In genomic region chr12:98997046-98997445, GRCm38 (mm10) we compare ENCODE assay signal across 15 mouse cellular contexts.
DNase-seq lines count a peak whose midpoint lies in the region; ATAC-seq and TF ChIP-seq lines count a peak whose summit lies in the region.
"Had no signal": no experiment of that assay in that cellular context is flagged by ENCODE, and none has a peak within 500 bp of the region (broad histone marks: within the 10 kb centered on the region; RNA-seq: fewer than 3 reads in every experiment).

No protein-coding gene starts in this region.

- intact Hi-C loops in left cerebral cortex, adult 2 months (cut with DNase I) = loop anchor here (2.0 to 5.0 kb wide), 2 partner anchors 18 to 90 kb away; no protein-coding TSS in a partner anchor

- H3K9ac ChIP-seq in liver, embryonic 14.5 days (replicated peaks) = no peak overlapping the region
- H3K9ac ChIP-seq in heart, embryonic 12.5 days = no peak overlapping the region

- H3K27me3 ChIP-seq in liver, embryonic 14.5 days (ENCODE audit: control insufficient read depth, insufficient read depth, low read length) = no peaks in the 10 kb centered on the region
- H3K27me3 ChIP-seq in heart, embryonic 12.5 days (replicated peaks) = no peaks in the 10 kb centered on the region

- H3K4me3 ChIP-seq in left cerebral cortex, adult 2 months = no peak overlapping the region
- H3K4me3 ChIP-seq in liver, embryonic 14.5 days (ENCODE audit: insufficient read depth in 1 of 2, low read depth in 2 of 2, low read length in 2 of 2) = no peak overlapping the region
- no peak overlapping the region for H3K4me3 ChIP-seq in heart, embryonic 12.5 days
- H3K4me3 ChIP-seq: erythroblast, embryonic 14.5 days had no signal

- H3K9me3 ChIP-seq in liver, embryonic 14.5 days (ENCODE audit: control insufficient read depth, low read length) = no peaks in the 10 kb centered on the region
- no peaks in the 10 kb centered on the region for H3K9me3 ChIP-seq in heart, embryonic 12.5 days (replicated peaks)

- peak overlapping the region; percentile 89 for H3K27ac ChIP-seq in left cerebral cortex, adult 2 months
- H3K27ac ChIP-seq in liver, embryonic 14.5 days = no peak overlapping the region
- no peak overlapping the region for H3K27ac ChIP-seq in heart, embryonic 12.5 days (ENCODE audit: poor library complexity, severe bottlenecking)

- TF ChIP-seq EP300 in liver, embryonic 14.5 days (IDR thresholded peaks at IDR 0.05; ENCODE audit: low read depth) = peak; percentile 65

- TF ChIP-seq CTCF in left cerebral cortex, adult 2 months (IDR thresholded peaks at IDR 0.05) = no peak
- TF ChIP-seq CTCF in liver, embryonic 14.5 days (IDR thresholded peaks at IDR 0.05; ENCODE audit: low read depth) = no peak

- H3K4me2 ChIP-seq in liver, embryonic 14.5 days (ENCODE audit: low read depth) = no peak overlapping the region
- H3K4me2 ChIP-seq in heart, embryonic 12.5 days = no peak overlapping the region

- ATAC-seq in liver, embryonic 14.5 days (ENCODE audit: insufficient read depth) = peak; percentile 83
- no peak for ATAC-seq in heart, embryonic 12.5 days (ENCODE audit: insufficient number of reproducible peaks, low FRiP score)

- WGBS in liver, embryonic 14.5 days (ENCODE audit: insufficient replicate concordance) = 29% methylated on average over 5 of the region's 5 CpGs
- 71% methylated on average over 5 of the region's 5 CpGs for WGBS in heart, embryonic 12.5 days

- peaks cover 5 to 8% of the 10 kb centered on the region in 2 experiments; a peak in 3 of 4 replicates for H3K4me1 ChIP-seq in liver, embryonic 14.5 days (replicated peaks; ENCODE audit: control insufficient read depth in 2 of 2, insufficient read depth in 2 of 2, low read length in 1 of 2)
- H3K4me1 ChIP-seq in heart, embryonic 12.5 days (replicated peaks) = no peaks in the 10 kb centered on the region

- no peak for DNase-seq in left cerebral cortex, adult 2 months (ENCODE audit: extremely low spot score in 1 of 2, low spot score in 2 of 2)
- DNase-seq in left cerebral cortex, adult 8-10 months (ENCODE audit: low spot score in 2 of 2) = no peak
- peak; percentile 12 for DNase-seq in c-Kit-positive CD71-negative TER-119-negative erythroid progenitor cells, embryonic 14.5 days (ENCODE audit: low read depth)
- peak in 1 of 3 experiments; percentile 32 for DNase-seq in liver, embryonic 14.5 days (ENCODE audit: low read depth in 3 of 3, low spot score in 3 of 3)
- peak; percentile 44 for DNase-seq in thymus, postnatal 0 days (ENCODE audit: low spot score)
- DNase-seq in right cerebral cortex, postnatal 14 days = no peak
- DNase-seq in neural tube, embryonic 10.5 days (ENCODE audit: extremely low spot score, low spot score) = no peak
- DNase-seq: adrenal gland, postnatal 25 days; cerebellum, adult 11-12 months; embryo, embryonic 11 days; layer of hippocampus, adult 9-11 months; lung, adult 2 months; spleen, adult 18-20 months had no signal

- no peaks in the 10 kb centered on the region for H3K36me3 ChIP-seq in liver, embryonic 14.5 days (replicated peaks; ENCODE audit: control insufficient read depth, insufficient read depth, low read depth)
- no peaks in the 10 kb centered on the region for H3K36me3 ChIP-seq in heart, embryonic 12.5 days

Comparison
In these comparisons a context has a peak if more than half of its experiments do, and no peak if none do; other contexts are left out.
1. DNase-seq: peak in c-Kit-positive CD71-negative TER-119-negative erythroid progenitor cells, embryonic 14.5 days (single experiment) and thymus, postnatal 0 days (single experiment); none in left cerebral cortex, adult 2 months (0 of 2), left cerebral cortex, adult 8-10 months (0 of 2), right cerebral cortex, postnatal 14 days (single experiment) and neural tube, embryonic 10.5 days (single experiment).